Mouse (Mus musculus) Patski (cell line): Measurements from ENCODE around the gene Rnf26. TPM values are rescaled to one million over a fixed set of nuclear protein-coding genes. Genes with fewer than 3 reads are reported as not detected.

Experiments
- ATAC-seq: fragments of 100-300 bp; one replicate; pipeline ENCODE4 v1.8.0; 2021
- CTCF ChIA-PET: fragments of 350-600 bp; sonication (Branson Sonifier 250); formaldehyde crosslinking; loops from one replicate; lab custom pipeline; 2022; ENCODE audit warnings: inconsistent platforms; lab: Charles Lee
- POLR2A ChIA-PET: fragments of 350-600 bp; sonication (Branson Sonifier 250); formaldehyde crosslinking; loops from one replicate; lab custom pipeline; 2022; ENCODE audit warnings: antibody characterized with exemption, inconsistent platforms; lab: Charles Lee
- DNase-seq: peaks from one replicate; pipeline ENCODE4 v3.0.0-alpha.2; 2011; ENCODE audit warnings: low read depth, low spot score
- H3K27me3 ChIP-seq: fragments of 371-371 bp; one replicate; pipeline ENCODE4 v1.5.1; 2021
- CTCF ChIP-seq: fragments of 100-300 bp; IDR thresholded peaks from one replicate; pipeline ENCODE4 v1.5.1; 2021
- in situ Hi-C: fragments of 300-500 bp; cut with MboI; formaldehyde crosslinking; loops from 3 replicates; pipeline ENCODE4 v1.11.1; 2018; ENCODE audit warnings: low pct_unique_long_range_greater_than_20kb, mixed read lengths
- polyA plus RNA-seq: library from polyadenylated mRNA; unstranded; gene quantifications from one replicate; pipeline ENCODE4 v1.2.3, GENCODE M21; 2021

Rnf26 gene
- polyA plus RNA-seq, 1 experiment from 2014 or later = 38.4 TPM

- ATAC-seq (no peak), DNase-seq (no peak)
- in situ Hi-C loops = no loop called here
- POLR2A ChIA-PET = interaction anchor here (0.6 kb wide), 1 partner anchor 978 kb away, joined by 6 read pairs; no protein-coding TSS in a partner anchor
- no peaks in the 10 kb centered on the region for H3K27me3 ChIP-seq
- no peak for TF ChIP-seq CTCF
- CTCF ChIA-PET = no interaction called here
Measured at GRCm38 (mm10) chr9:44049381-44050165, 63.7 kb downstream of the Rnf26 start.

- TF ChIP-seq CTCF = no peak
- ChIA-PET CTCF (interaction anchor here (1.1 kb wide), 1 partner anchor 9 kb away, joined by 3 read pairs; no protein-coding TSS in a partner anchor), POLR2A (no interaction called here)
- no peaks in the 10 kb centered on the region for H3K27me3 ChIP-seq
- ATAC-seq (no peak), DNase-seq (no peak)
- in situ Hi-C loops = no loop called here
Measured at GRCm38 (mm10) chr9:44048541-44049380, 64.6 kb downstream of the Rnf26 start.

GRCm38 (mm10) chr9:44047571-44048490 lies 65.5 kb downstream of the Rnf26 start:
- no peak for TF ChIP-seq CTCF
- in situ Hi-C loops = no loop called here

GRCm38 (mm10) chr9:44047071-44047470 lies 66.2 kb downstream of the Rnf26 start:
- in situ Hi-C loops = no loop called here
- ChIA-PET POLR2A (no interaction called here), CTCF (no interaction called here)
- TF ChIP-seq CTCF = no peak
- H3K27me3 ChIP-seq = no peaks in the 10 kb centered on the region
- no peak for DNase-seq
- no peak for ATAC-seq

More at GRCm38 (mm10) chr9:44047571-44048490, 65.5 kb downstream of the Rnf26 start:
- DNase-seq = no peak
- no peak for ATAC-seq
- H3K27me3 ChIP-seq = no peaks in the 10 kb centered on the region
- CTCF ChIA-PET = interaction anchor here (1.1 kb wide), 1 partner anchor 10 kb away, joined by 3 read pairs; no protein-coding TSS in a partner anchor
- POLR2A ChIA-PET = no interaction called here

GRCm38 (mm10) chr9:44046426-44046825 lies 66.9 kb downstream of the Rnf26 start:
- no peak for TF ChIP-seq CTCF
- ChIA-PET CTCF (interaction anchor here (2.2 kb wide), 1 partner anchor 62 kb away, joined by 5 read pairs; no protein-coding TSS in a partner anchor), POLR2A (no interaction called here)
- no peaks in the 10 kb centered on the region for H3K27me3 ChIP-seq
- no peak for ATAC-seq
- DNase-seq = no peak
- in situ Hi-C loops = no loop called here

GRCm38 (mm10) chr9:44045884-44046272 lies 67.4 kb downstream of the Rnf26 start:
- POLR2A ChIA-PET = no interaction called here
- in situ Hi-C loops = no loop called here
- CTCF ChIA-PET = interaction anchor here (2.2 kb wide), 1 partner anchor 61 kb away, joined by 5 read pairs; no protein-coding TSS in a partner anchor

More at GRCm38 (mm10) chr9:44045884-44046272, 67.4 kb downstream of the Rnf26 start:
- ATAC-seq (no peak), DNase-seq (no peak)
- no peaks in the 10 kb centered on the region for H3K27me3 ChIP-seq
- no peak for TF ChIP-seq CTCF

Other genes with a start within 250 kb of the Rnf26 start
- gene Thy1, start 70.1 kb downstream of the Rnf26 start, polyA plus RNA-seq = not detected
- gene Usp2, start 46.5 kb downstream of the Rnf26 start, polyA plus RNA-seq = 1.7 TPM
- 0.12 TPM for gene Mfrp, start 11.8 kb downstream of the Rnf26 start, polyA plus RNA-seq
- 0.15 TPM for gene C1qtnf5, start 6.3 kb downstream of the Rnf26 start, polyA plus RNA-seq
- 0.08 TPM for gene Gm49380, start within 50 bp of the Rnf26 start, polyA plus RNA-seq
- gene Mcam, start 21.0 kb upstream of the Rnf26 start, polyA plus RNA-seq = 72.8 TPM
- 20.2 TPM for gene Cbl, start 120.5 kb upstream of the Rnf26 start, polyA plus RNA-seq
- gene Ccdc153, start 127.2 kb upstream of the Rnf26 start, polyA plus RNA-seq = not detected
- gene Pdzd3, start 138.0 kb upstream of the Rnf26 start, polyA plus RNA-seq = 0.03 TPM
- 1.3 TPM for gene Nlrx1, start 155.1 kb upstream of the Rnf26 start, polyA plus RNA-seq
- gene Abcg4, start 175.1 kb upstream of the Rnf26 start, polyA plus RNA-seq = 0.04 TPM
- 18.1 TPM for gene Hinfp, start 192.2 kb upstream of the Rnf26 start, polyA plus RNA-seq
- 29.5 TPM for gene C2cd2l, start 206.8 kb upstream of the Rnf26 start, polyA plus RNA-seq
- gene Dpagt1, start 212.5 kb upstream of the Rnf26 start, polyA plus RNA-seq = 37.0 TPM
- gene H2afx, start 221.2 kb upstream of the Rnf26 start, polyA plus RNA-seq = 80.2 TPM
- gene Hmbs, start 230.7 kb upstream of the Rnf26 start, polyA plus RNA-seq = 46.8 TPM
- gene Vps11, start 248.2 kb upstream of the Rnf26 start, polyA plus RNA-seq = 46.5 TPM